Mouse (Mus musculus): ENCODE results near the gene Stap1. TPM values are rescaled to one million over a fixed set of nuclear protein-coding genes. Genes with fewer than 3 reads are reported as not detected.

The Stap1 gene
- 1 to 10 TPM in 1 of 2 experiments, under 1 TPM in 1; 0.70 to 1.1 TPM for total RNA-seq (2021)
- long read RNA-seq, experiment 1: 0 reads
- long read RNA-seq, experiment 2: 0 reads

- no peak for DNase-seq (ENCODE audit: low spot score in 2 of 2)
Observed at GRCm38 (mm10) chr5:86071538-86071937, at the start of gene Stap1. Stap1 (plus strand) TSS chr5:86071746.

DNA sequence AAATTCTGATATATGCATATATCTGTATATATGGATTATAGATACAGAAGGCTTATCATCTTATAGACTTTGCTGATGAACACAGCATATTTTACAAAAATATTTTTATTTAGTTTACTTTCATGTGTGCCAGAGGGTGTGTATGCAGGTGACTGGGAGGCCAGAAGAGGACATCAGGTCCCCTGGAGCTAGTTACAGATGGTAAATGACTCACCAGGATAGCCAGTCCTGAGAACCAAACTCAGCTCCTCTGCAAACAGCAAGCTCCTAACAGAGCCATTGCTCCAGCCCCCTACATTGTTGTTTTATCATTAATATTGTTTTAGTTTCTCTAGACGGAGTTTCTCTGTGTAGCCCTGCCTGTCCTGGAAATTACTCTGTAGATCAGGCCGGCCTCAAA is 41.7 kb upstream of the Stap1 start:
- no peak for DNase-seq (ENCODE audit: low spot score in 2 of 2)

DNA sequence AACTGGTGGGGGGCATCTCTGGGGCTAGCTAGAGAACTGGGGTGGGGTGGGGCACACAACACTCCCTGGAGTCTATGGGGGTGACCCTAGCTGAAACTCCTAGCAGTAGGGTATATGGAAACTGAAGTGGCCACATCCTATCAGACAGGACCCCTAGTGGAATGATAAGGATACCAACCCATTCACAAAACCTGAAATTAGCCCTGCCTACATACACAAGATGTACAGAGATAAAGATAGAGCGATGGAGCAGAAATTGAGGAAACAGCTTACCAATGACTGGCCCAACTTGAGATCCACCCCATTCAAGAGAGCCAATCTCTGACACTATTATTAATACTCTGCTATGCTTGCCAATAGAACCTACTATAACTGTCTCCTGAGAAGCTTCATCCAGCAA is 8.0 kb upstream of the Stap1 start:
- DNase-seq (ENCODE audit: low spot score in 2 of 2): no peak

GRCm38 (mm10) chr5:86065101-86065875 is 6.3 kb upstream of the Stap1 start, which contains the start of gene Cenpc1:
Cenpc1 (minus strand) TSS chr5:86065583.
- peak; percentile 95 to 96 for DNase-seq (ENCODE audit: low spot score in 2 of 2)

DNA sequence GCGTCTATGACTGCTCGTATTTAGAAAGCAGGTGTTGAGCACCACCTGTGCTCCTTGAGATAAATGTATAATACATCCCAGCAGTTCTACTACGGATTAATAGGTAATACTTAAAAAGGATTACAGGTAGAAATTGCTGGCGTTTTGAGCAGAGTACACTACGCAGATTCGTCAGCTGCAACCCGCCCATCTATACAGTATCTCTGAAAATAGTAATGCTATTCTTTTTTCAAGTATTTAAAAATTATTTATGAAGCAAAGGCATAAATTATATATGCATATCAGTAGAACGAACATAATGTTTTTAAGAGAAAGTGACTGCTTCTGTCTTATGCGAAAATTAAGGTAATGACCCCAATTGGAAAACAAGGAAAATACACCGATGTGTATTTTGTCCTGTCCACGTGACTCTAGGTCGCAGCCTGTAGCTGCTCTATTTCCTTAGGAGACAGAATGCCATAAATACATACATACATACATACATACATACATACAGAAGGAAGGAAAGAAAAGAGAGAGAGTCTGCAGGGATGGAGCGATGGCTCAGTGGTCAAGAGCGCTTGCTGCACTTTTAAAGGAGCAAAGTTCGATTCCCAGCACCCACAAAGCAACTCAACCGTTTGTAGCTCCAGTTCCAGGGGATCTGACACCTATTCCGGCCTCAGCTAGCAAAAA is 5.5 kb upstream of the Stap1 start:
- DNase-seq (ENCODE audit: low spot score in 2 of 2): no peak

DNA sequence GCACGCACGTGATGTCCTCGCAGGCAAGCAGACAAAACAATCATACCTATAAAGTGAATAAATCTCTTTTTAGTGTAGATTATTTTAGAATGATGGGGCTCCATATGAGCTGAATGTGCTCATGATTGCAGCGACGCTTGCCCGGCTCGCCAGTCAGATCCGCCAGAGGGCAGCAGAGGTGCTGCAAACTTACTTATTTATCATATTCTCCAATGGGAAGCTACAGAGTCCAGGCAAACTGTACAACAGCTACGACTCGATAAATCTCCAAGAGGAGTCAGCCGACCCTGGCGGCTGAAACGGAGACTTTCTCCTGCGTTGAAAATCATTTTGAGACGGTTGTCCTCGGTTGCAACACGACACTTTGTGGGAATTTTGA is 5.0 kb upstream of the Stap1 start:
- DNase-seq (ENCODE audit: low spot score in 2 of 2): peak; percentile 86 to 89

GRCm38 (mm10) chr5:86068451-86068850 is 3.1 kb upstream of the Stap1 start:
- no peak for DNase-seq (ENCODE audit: low spot score in 2 of 2)

DNA sequence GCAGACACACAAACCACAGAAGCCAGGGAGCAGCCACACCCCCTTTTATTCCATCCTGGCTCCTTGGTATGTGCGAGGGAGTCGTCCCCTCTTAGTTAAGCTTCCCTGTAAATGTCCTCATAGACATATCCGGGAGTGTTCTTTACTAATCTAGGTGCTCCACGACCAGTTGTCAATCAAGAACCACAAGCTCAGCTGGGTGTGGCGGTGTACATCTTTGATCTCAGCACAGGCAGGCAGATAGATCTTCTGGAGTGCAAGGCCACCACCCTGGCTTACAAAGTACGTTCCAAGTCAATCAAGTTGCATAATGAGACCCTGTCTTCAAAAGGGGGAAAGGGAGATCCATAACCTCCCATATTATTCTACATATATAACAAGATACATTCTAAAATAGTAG is 2.4 kb upstream of the Stap1 start:
- no peak for DNase-seq (ENCODE audit: low spot score in 2 of 2)

DNA sequence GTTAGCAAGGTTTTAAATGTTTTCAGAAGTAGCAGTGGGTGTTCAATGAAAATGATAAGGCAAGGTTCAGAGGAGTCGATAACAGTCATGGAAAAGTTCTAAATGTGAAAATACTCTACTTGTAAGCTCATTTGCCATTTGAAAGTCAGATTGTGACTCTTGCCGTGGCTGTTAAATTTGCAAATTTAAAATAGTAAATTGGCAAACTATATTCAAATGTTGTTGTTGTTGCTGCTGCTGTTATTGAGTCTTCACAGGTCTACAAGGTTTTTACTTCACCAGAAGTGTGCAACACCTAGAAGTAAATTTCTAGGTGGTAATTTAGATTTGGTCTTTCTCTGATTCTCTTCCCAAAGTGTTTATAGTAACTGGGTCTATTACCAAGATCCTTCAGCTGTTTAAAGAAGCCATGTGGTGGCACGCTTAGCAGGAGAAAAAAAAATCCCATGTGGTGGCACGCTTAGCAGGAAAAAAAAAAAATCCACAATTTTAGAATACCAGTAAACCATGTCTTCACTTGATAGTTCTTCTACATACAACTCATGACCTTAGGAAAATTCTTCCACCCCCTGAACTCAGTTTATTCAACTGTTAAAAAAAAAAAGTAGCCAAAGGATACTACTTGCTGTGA is 1.3 kb downstream of the Stap1 start:
- no peak for DNase-seq (ENCODE audit: low spot score in 2 of 2)

- DNase-seq (ENCODE audit: low spot score in 2 of 2): no peak
Observed at GRCm38 (mm10) chr5:86078720-86079334, 7.3 kb downstream of the Stap1 start.

- DNase-seq (ENCODE audit: low spot score in 2 of 2): no peak
Observed at GRCm38 (mm10) chr5:86083987-86084386, 12.4 kb downstream of the Stap1 start.

DNA sequence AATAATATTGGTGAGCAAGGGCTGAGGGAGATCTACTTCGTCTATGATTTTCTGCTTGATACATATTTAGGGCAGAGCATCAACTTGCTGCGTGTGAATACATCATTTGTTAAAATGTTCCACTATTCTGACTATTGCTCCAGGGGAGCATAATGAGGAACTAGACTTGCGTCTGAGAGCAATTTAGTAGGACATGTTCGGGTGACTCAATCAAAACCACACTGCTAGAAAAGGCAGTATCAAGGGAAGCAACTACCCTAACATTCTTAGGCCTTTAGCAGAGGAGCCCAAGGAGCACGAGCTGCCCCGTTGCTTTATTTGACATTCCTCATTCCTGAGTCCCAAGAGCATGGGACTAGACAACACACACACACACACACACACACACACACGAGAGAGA is 13.4 kb downstream of the Stap1 start:
- no peak for DNase-seq (ENCODE audit: low spot score in 2 of 2)

GRCm38 (mm10) chr5:86086751-86087150 is 15.2 kb downstream of the Stap1 start:
- no peak for DNase-seq (ENCODE audit: low spot score in 2 of 2)

DNA sequence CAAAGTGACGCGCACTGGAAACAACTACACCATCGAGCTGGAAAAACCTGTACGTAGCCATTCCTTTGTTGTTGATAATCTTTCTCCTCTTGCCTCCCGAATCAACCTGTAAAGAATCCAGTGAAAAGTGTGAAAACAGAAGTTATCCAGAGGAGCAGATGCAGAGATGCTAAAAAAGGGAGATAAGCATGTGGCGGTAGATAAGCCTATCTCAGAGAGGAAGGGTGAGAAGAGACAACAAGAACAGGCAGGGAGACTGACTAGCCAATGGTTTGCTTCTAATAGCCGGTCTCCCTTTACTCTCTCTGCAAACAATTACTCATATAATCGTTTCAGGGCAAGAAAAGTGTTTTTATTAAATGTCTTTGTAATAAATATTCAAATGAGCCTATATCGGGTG is 23.2 kb downstream of the Stap1 start:
- DNase-seq (ENCODE audit: low spot score in 2 of 2): no peak

DNA sequence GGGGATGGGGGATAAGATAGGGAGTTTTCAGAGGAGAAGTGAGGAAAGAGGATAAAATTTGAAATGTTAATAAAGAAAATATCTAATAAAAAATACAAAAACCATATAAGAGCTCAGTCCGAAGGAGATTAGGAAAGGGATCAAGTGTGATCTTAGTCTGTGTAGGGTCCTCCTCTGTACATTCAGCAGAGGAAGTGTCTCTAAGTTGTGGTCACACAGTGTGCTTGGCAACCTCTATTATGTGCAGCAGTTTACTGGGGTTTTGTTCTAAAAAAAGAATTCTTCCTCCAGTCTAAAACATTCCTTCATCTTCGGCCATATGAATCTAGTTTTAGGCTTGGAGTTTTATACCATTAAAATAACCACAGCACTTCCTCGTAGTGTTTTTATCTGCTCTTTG is 27.4 kb downstream of the Stap1 start:
- DNase-seq (ENCODE audit: low spot score in 2 of 2): no peak

GRCm38 (mm10) chr5:86100621-86101020 is 29.1 kb downstream of the Stap1 start:
- no peak for DNase-seq (ENCODE audit: low spot score in 2 of 2)

GRCm38 (mm10) chr5:86102176-86102575 is 30.6 kb downstream of the Stap1 start:
- no peak for DNase-seq (ENCODE audit: low spot score in 2 of 2)

DNA sequence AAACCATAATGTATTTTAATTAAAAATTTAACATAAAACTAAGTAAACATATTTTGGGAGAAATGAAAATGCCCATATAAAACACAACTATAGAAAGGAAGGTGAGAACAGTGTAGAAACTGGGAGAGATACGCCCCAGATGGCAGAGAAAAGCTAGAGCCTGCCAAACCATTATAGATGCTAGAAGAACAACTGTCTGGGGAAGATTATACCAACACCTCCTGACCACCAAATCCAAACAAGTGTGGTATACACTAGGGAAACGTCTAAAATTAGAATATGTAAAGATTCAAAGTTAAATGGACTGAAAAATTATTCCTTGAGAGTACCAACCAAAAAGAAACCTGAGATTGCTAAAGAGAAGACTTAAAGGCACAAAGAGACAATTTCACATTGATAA is 35.1 kb downstream of the Stap1 start:
- no peak for DNase-seq (ENCODE audit: low spot score in 2 of 2)

GRCm38 (mm10) chr5:86111074-86111473 is 39.5 kb downstream of the Stap1 start:
- no peak for DNase-seq (ENCODE audit: low spot score in 2 of 2)

GRCm38 (mm10) chr5:86113037-86113436 is 41.5 kb downstream of the Stap1 start:
- DNase-seq (ENCODE audit: low spot score in 2 of 2): no peak

DNA sequence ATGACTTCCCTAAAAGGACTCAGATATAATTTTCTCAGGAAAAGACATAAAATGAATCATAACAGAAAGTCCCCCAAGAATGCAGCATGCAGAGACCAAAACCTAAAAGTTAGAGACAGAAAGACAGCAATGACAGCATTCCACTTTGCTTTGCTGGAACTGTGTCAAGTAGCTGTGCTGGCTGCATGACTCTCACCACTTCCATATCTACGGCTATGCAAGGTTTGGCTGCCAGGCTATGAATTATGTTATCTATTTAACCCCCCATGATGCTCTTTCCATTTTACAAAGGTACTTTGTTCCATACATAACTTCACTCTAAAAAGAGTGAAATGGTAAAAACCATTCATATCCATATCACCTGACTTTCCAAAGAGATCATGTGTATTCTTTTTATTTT is 42.5 kb downstream of the Stap1 start:
- no peak for DNase-seq (ENCODE audit: low spot score in 2 of 2)

Data from adrenal gland, adult 18-20 months (tissue).